Mouse (Mus musculus) 3T3-L1 (cell line): Measurements from ENCODE around the gene Tmem9b.

ENCODE experiments used
- DNase-seq: peaks from one replicate; pipeline ENCODE4 v3.0.0-alpha.2; 2015; ENCODE audit warnings: low read depth, low spot score

Gene Tmem9b

GRCm38 (mm10) chr7:109739822-109740370 is 12.8 kb downstream of the Tmem9b start:
- no peak for DNase-seq

GRCm38 (mm10) chr7:109734806-109735205 is 17.9 kb downstream of the Tmem9b start:
- no peak for DNase-seq

GRCm38 (mm10) chr7:109731626-109732025 is 21.0 kb downstream of the Tmem9b start, which contains the start of gene Ascl3:
TSS of gene Ascl3 (minus strand) at chr7:109731726.
- DNase-seq: no peak

- DNase-seq: no peak
Observed at GRCm38 (mm10) chr7:109723697-109724096, 29.0 kb downstream of the Tmem9b start, which contains the start of gene BC051019. TSS of gene BC051019 (minus strand) at chr7:109723850.

GRCm38 (mm10) chr7:109723114-109723513 is 29.6 kb downstream of the Tmem9b start:
- no peak for DNase-seq

- DNase-seq: peak; percentile 47
Observed at GRCm38 (mm10) chr7:109722618-109723017, 30.1 kb downstream of the Tmem9b start.

- peak; percentile 76 for DNase-seq
Observed at GRCm38 (mm10) chr7:109719286-109719685, 33.4 kb downstream of the Tmem9b start.

GRCm38 (mm10) chr7:109713434-109713982 is 39.2 kb downstream of the Tmem9b start:
- DNase-seq: no peak

- no peak for DNase-seq
Observed at GRCm38 (mm10) chr7:109712198-109712597, 40.5 kb downstream of the Tmem9b start.

GRCm38 (mm10) chr7:109710069-109710468 is 42.6 kb downstream of the Tmem9b start:
- no peak for DNase-seq

GRCm38 (mm10) chr7:109708961-109709382 is 43.7 kb downstream of the Tmem9b start:
- DNase-seq: peak; percentile 93

GRCm38 (mm10) chr7:109707023-109707785 is 45.5 kb downstream of the Tmem9b start:
- DNase-seq: peak; percentile 74

GRCm38 (mm10) chr7:109704461-109704860 is 48.2 kb downstream of the Tmem9b start:
- no peak for DNase-seq

- no peak for DNase-seq
Observed at GRCm38 (mm10) chr7:109704016-109704377, 48.7 kb downstream of the Tmem9b start.

GRCm38 (mm10) chr7:109703190-109704015 is 49.3 kb downstream of the Tmem9b start, which contains the start of the genes St5 and Akip1:
TSS of gene St5 (minus strand) at chr7:109703605.
TSS of gene Akip1 (plus strand) at chr7:109703690.
- DNase-seq: peak; percentile 58

GRCm38 (mm10) chr7:109702721-109703120 is 50.0 kb downstream of the Tmem9b start:
- DNase-seq: no peak

- DNase-seq: peak; percentile 29
Observed at GRCm38 (mm10) chr7:109700213-109700612, 52.5 kb downstream of the Tmem9b start.

GRCm38 (mm10) chr7:109695339-109695726 is 57.3 kb downstream of the Tmem9b start:
- DNase-seq: no peak

- no peak for DNase-seq
Observed at GRCm38 (mm10) chr7:109694576-109695338, 57.9 kb downstream of the Tmem9b start.

- no peak for DNase-seq
Observed at GRCm38 (mm10) chr7:109690961-109691360, 61.7 kb downstream of the Tmem9b start.

GRCm38 (mm10) chr7:109690101-109690500 is 62.6 kb downstream of the Tmem9b start:
- no peak for DNase-seq
